Mouse (Mus musculus) spleen, adult 12 weeks (tissue): ENCODE results near the gene Sik1.

ENCODE experiments used
- DNase-seq: peaks from one replicate; pipeline ENCODE4 v3.0.0; 2022; ENCODE audit warnings: low spot score

Sik1 gene

GRCm38 (mm10) chr17:31875326-31875930 lies 19.8 kb upstream of the Sik1 start:
- DNase-seq = no peak

GRCm38 (mm10) chr17:31874691-31875090 lies 19.1 kb upstream of the Sik1 start:
- no peak for DNase-seq

- DNase-seq = no peak
These were observed 18.4 kb upstream of the Sik1 start for GRCm38 (mm10) chr17:31873973-31874372.

DNA sequence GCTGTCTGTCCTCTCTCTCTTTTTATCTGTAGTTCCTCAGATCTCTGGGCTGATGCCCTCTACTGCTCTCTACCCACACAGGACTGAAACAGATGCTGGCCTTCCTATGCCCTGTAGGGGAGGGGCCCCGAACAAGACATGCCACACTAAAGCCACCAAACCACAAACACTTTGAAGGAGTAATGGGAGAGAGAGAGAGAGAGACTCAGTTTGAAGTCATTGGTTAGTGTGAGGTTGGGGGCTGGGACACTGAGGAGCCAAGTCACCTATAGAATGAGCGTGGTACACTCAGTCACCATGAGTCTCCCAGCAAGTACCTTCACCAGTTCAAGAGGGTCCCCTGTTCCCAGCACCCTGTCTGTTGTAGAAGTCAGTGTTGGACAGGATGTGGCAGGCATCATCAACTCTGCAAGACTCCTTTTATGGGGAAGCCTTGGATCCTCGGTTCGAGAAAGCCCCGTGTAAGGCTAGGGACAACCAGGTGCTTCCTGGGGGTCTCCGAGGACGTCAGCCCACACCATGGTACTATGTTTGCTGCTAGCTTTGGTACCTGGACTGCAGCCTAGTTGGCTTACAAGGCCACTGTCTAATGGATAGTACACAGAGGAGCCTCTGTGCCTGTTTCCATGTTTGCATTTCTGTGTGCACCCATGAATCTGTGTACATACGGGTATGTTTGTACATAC lies 17.7 kb upstream of the Sik1 start:
- DNase-seq = no peak

- DNase-seq = no peak
These were observed 17.2 kb upstream of the Sik1 start for GRCm38 (mm10) chr17:31872826-31873165.

GRCm38 (mm10) chr17:31871968-31872825 lies 16.6 kb upstream of the Sik1 start:
- DNase-seq = no peak

DNA sequence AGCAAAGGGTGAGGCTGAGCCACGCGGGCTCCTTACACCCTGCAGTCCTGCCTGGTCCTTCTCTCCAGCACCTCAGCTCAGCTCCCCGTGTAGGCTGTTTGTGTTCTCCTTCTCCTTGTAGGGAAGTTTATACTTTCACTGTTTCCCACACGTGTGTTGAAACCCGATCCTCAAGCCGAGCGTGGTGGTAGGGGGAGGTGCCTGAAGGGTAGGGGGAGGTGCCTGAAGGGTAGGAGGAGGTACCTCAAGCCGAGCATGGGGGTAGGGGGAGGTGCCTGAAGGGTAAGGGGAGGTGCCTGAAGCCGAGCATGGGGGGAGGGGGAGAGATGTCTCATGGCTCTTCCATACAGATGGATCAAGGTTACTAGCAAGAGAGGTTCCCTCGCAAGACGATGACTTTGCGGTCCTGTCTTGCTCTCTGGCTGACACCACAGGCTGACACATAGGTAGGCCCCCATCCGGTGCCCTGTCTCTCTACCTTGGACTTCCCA lies 15.4 kb upstream of the Sik1 start:
- no peak for DNase-seq

- no peak for DNase-seq
These were observed 14.8 kb upstream of the Sik1 start for GRCm38 (mm10) chr17:31870446-31870845.

GRCm38 (mm10) chr17:31868076-31868475 lies 12.5 kb upstream of the Sik1 start:
- DNase-seq = no peak

DNA sequence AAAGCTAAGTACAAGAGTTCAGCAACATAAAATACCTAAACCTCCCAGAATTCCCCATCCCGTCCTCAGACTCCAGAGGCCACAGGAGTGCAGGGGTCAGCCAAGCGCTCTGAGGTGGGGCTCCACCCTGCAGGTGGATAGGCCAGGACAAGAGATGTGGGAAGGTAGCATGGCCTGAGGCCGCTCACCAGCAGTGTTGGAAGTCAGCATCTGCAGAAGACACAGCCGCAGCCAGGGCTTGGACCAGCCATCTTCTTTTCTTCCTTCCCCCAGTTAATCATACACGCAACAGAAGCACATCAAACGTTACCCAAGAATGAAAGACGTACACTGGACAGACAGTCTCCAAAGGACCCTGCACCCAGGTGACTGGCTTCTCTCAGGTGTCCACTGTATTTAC lies 11.5 kb upstream of the Sik1 start:
- DNase-seq = no peak

DNA sequence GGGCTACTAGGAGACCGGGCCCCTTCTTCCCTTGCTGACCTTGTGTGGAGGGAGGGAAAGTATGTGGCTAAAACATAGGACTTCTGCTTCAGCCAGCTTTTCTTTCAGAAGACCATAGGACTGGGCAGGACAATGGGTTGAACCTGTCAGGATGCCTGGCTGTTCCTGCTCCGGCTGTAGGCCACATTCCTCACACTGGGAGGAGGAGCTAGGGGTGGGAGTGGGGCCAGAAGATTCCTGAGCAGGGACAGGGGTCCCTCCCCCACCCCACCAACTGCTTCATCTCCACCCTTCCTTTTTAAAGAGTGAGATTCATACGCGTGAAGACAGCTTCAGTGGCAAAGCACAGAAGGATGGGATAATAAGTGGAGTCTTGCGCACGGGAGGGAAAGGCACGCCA lies 10.0 kb upstream of the Sik1 start:
- no peak for DNase-seq

GRCm38 (mm10) chr17:31864666-31865450 lies 9.3 kb upstream of the Sik1 start:
- DNase-seq = no peak

GRCm38 (mm10) chr17:31863151-31863815 lies 7.7 kb upstream of the Sik1 start:
- DNase-seq = no peak

- no peak for DNase-seq
These were observed 6.5 kb upstream of the Sik1 start for GRCm38 (mm10) chr17:31862136-31862535.

DNA sequence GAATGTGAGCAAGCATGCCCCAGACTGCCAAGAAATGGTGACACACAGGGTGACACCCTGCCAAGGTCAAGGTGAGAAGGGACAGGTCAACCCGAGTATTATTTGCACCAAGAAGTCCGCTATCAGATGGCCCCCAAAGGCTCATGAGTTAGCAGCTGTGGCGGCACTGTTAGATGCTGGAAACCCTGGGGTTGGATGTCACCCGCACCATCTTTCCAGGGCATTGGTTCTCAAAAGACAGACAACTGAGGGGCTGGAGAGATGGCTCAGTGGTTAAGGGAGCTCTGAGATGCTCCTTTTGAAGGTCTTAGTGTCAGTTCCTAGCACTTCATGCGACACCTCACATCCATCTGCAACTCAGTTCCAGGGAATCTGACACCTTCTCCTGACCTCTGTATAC lies 6.1 kb upstream of the Sik1 start:
- no peak for DNase-seq

DNA sequence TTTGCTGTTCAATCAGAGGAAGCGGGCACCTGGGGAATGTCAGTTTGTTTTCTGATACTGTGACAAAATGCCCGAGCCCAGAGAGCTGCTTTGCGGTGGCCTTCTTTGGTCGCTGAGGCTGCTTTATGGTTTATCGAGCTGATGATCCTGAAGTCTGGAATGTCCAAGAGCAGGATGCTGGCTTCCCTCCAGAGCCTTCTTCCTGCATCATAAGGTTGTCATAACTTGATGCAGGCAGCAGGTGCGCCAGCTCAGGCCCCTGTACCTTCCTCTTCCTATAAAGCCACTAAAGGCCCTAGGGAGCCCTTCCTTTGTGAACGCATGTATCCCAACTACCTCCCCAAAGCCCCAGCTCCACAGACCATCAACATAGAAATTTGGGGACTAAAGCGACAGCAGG lies 5.3 kb upstream of the Sik1 start:
- DNase-seq = no peak

DNA sequence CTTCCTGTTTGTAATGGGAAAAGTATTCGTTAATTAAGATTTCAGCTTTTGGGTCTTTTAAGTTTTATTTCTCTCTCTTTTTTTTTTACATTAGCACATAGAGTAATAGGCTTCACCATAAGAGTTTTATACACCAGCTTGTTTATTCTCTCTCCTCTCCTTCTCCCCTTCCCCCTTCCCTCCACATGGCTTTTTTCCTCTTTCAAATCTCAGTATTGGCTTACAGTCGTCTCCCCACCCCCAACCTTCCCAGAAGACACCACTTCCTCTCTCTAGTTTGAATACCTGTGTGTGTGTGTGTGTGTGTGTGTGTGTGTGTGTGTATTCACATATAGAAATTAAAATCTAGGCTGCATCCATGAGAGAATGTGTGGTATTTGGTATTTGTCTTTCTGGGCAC lies 3.8 kb upstream of the Sik1 start:
- no peak for DNase-seq

DNA sequence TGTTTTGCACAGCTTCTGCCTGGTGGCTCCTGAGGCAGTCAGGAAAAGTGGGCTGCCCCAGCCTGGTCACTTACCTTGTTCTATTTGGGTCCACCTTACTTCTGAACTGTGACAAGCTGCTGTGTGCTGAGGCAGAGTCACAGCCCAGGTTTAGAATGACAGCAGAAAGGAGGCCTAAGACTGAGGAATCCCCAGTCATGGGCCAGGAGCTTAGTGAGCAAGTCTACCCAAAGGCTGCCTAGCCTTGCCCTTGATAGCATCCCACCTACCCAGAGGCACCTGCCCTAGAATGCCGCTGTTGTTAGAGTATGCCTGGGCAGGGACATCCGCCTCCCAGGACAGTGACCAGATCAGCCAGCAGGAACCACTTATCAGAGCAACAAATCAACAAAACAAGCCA lies 3.2 kb upstream of the Sik1 start:
- DNase-seq = no peak

DNA sequence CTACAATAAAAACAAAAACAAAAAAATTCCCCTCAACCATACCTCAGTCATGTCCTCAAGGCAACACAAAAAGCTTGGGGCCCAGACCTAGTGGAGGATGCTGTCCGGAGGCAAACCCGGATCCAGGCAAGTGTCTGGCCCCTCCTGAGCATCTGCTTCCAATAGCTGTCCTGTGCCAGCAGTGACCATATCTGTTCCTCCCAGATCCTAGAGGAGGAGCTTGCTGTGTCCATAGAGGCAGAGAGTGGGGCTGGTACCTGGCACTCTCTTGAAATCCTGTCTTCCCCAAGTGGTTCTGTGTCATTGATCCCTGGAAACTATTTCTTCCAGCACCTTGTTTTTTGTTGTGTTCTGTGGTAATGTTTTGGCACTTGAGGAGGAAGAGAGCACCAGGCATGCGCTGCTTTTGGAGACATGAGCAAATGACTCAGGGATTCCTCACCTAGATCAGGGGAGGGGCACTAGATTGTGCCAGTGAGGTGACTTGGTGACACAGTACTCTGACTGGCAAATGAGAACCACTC lies 2.4 kb upstream of the Sik1 start:
- DNase-seq = no peak

- DNase-seq = no peak
These were observed 1.6 kb upstream of the Sik1 start for GRCm38 (mm10) chr17:31857251-31857650.

DNA sequence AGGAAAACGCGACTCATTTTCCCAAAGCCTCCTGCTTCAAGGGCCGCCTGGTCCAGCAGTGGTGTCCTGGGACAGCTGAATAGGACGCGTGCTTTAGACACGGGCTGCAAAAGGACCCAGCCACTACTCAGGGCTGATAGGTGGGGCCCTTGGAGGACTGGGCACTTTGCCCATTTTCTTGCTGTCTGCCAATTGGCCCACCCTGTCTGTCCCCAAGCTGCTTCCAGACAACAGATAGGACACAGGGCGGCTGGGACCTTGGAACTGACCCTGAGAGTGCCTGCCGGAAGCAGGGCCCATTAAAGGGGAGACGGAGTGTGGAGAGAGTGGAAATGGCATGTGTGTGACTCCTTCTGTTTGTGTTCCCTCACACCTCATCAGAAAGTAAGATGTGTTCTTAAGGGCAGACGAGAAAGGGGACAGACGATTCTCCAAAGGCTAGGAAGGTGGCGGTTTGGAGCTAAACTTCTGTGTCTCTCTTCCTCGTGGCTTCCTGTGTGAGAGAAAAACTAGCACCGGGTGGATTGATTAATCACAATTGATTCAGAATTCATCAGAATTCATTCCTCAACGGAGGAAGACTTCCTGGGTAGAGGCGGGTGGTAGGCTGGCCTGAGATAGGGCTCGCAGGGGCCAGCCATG lies 1.0 kb upstream of the Sik1 start:
- DNase-seq = peak; percentile 59
